Mouse (Mus musculus) forelimb bud, embryonic 11.5 days (tissue): ENCODE measurements around the gene Ddx41.
A peak's percentile ranks its signal among the peaks of the same experiment; 100 is the strongest.
"Not testable (repeated sequence)": the region's sequence is repeated elsewhere in the genome, so short reads cannot be mapped to it uniquely, and the experiment has no call there.

Source experiments
- DNase-seq: peaks from one replicate; pipeline ENCODE4 v3.0.0-alpha.2; 2012; ENCODE audit warnings: low read depth, low spot score

Gene Ddx41

GRCm38 (mm10) chr13:55536194-55537175 lies at the start of gene Ddx41:
TSS of gene Ddx41 (minus strand) at chr13:55536658.
- peak; percentile 100 for DNase-seq

- no peak for DNase-seq
Measured at GRCm38 (mm10) chr13:55578086-55578485, 41.6 kb upstream of the Ddx41 start.

GRCm38 (mm10) chr13:55576872-55577271 lies 40.4 kb upstream of the Ddx41 start:
- not testable (repeated sequence) for DNase-seq

GRCm38 (mm10) chr13:55575932-55576331 lies 39.5 kb upstream of the Ddx41 start:
- DNase-seq = no peak

- DNase-seq = no peak
Measured at GRCm38 (mm10) chr13:55574321-55574720, 37.9 kb upstream of the Ddx41 start.

- no peak for DNase-seq
Measured at GRCm38 (mm10) chr13:55573432-55573831, 37.0 kb upstream of the Ddx41 start, which contains the start of gene Tmed9. TSS of gene Tmed9 (plus strand) at chr13:55573732.

- DNase-seq = no peak
Measured at GRCm38 (mm10) chr13:55571977-55572376, 35.5 kb upstream of the Ddx41 start.

GRCm38 (mm10) chr13:55571027-55571751 lies 34.7 kb upstream of the Ddx41 start, which contains the start of gene Fam193b:
TSS of gene Fam193b (minus strand) at chr13:55571120.
- peak; percentile 86 for DNase-seq

- DNase-seq = no peak
Measured at GRCm38 (mm10) chr13:55570286-55570973, 34.0 kb upstream of the Ddx41 start.

- no peak for DNase-seq
Measured at GRCm38 (mm10) chr13:55569726-55570285, 33.3 kb upstream of the Ddx41 start.

GRCm38 (mm10) chr13:55568524-55568923 lies 32.1 kb upstream of the Ddx41 start:
- DNase-seq = not testable (repeated sequence)

- no peak for DNase-seq
Measured at GRCm38 (mm10) chr13:55567949-55568348, 31.5 kb upstream of the Ddx41 start.

GRCm38 (mm10) chr13:55567001-55567400 lies 30.5 kb upstream of the Ddx41 start:
- DNase-seq = no peak

GRCm38 (mm10) chr13:55563266-55563879 lies 26.9 kb upstream of the Ddx41 start:
- DNase-seq = peak; percentile 25

- DNase-seq = no peak
Measured at GRCm38 (mm10) chr13:55557499-55557898, 21.0 kb upstream of the Ddx41 start.

GRCm38 (mm10) chr13:55555921-55556320 lies 19.5 kb upstream of the Ddx41 start:
- DNase-seq = no peak

- DNase-seq = no peak
Measured at GRCm38 (mm10) chr13:55549061-55549460, 12.6 kb upstream of the Ddx41 start.

- no peak for DNase-seq
Measured at GRCm38 (mm10) chr13:55548426-55548825, 12.0 kb upstream of the Ddx41 start.

- no peak for DNase-seq
Measured at GRCm38 (mm10) chr13:55547916-55548315, 11.5 kb upstream of the Ddx41 start.

GRCm38 (mm10) chr13:55544792-55545191 lies 8.3 kb upstream of the Ddx41 start:
- DNase-seq = no peak

- no peak for DNase-seq
Measured at GRCm38 (mm10) chr13:55543447-55543846, 7.0 kb upstream of the Ddx41 start.
